Mouse (Mus musculus) cerebellum, postnatal 10 days (tissue): ENCODE data around the gene Dcst1.

ENCODE experiments used
- DNase-seq, 2 experiments: peaks; one replicate each; pipeline ENCODE4 v3.0.0; 2021; ENCODE audit warnings: mixed read lengths in 2 of 2

Dcst1 gene

GRCm38 (mm10) chr3:89360237-89360636 is 4.8 kb downstream of the Dcst1 start:
- peak in 1 of 2 experiments; percentile 3 for DNase-seq

- DNase-seq, result peak in 1 of 2 experiments; percentile 8
Measured at GRCm38 (mm10) chr3:89359630-89360029, 5.4 kb downstream of the Dcst1 start.

GRCm38 (mm10) chr3:89356029-89356428 is 9.0 kb downstream of the Dcst1 start:
- DNase-seq, result peak in 1 of 2 experiments; percentile 2

GRCm38 (mm10) chr3:89355512-89355902 is 9.5 kb downstream of the Dcst1 start:
- DNase-seq, result peak in 1 of 2 experiments; percentile 1

- DNase-seq, result peak; percentile 92 to 96
Measured at GRCm38 (mm10) chr3:89354816-89355511, 10.1 kb downstream of the Dcst1 start.

- peak in 1 of 2 experiments; percentile 8 for DNase-seq
Measured at GRCm38 (mm10) chr3:89351271-89351670, 13.8 kb downstream of the Dcst1 start.

GRCm38 (mm10) chr3:89349869-89350501 is 15.1 kb downstream of the Dcst1 start, which contains the start of gene Adam15:
TSS of gene Adam15 (minus strand) at chr3:89349996.
- DNase-seq, result peak; percentile 97 to 98

- peak; percentile 51 to 57 for DNase-seq
Measured at GRCm38 (mm10) chr3:89348911-89349868, 15.9 kb downstream of the Dcst1 start.

GRCm38 (mm10) chr3:89347916-89348315 is 17.1 kb downstream of the Dcst1 start:
- DNase-seq, result no peak

- DNase-seq, result peak in 1 of 2 experiments; percentile 13
Measured at GRCm38 (mm10) chr3:89346815-89347540, 18.1 kb downstream of the Dcst1 start.

- peak; percentile 50 to 66 for DNase-seq
Measured at GRCm38 (mm10) chr3:89343279-89343678, 21.8 kb downstream of the Dcst1 start.

GRCm38 (mm10) chr3:89341794-89342193 is 23.3 kb downstream of the Dcst1 start:
- DNase-seq, result peak in 1 of 2 experiments; percentile 20

GRCm38 (mm10) chr3:89340465-89340864 is 24.6 kb downstream of the Dcst1 start:
- peak; percentile 95 for DNase-seq

- peak; percentile 82 to 87 for DNase-seq
Measured at GRCm38 (mm10) chr3:89339416-89339815, 25.6 kb downstream of the Dcst1 start.

GRCm38 (mm10) chr3:89337721-89338578 is 27.1 kb downstream of the Dcst1 start, which contains the start of gene Efna4:
TSS of gene Efna4 (minus strand) at chr3:89338028.
- DNase-seq, result peak; percentile 68 to 72

- no peak for DNase-seq
Measured at GRCm38 (mm10) chr3:89337062-89337720, 27.9 kb downstream of the Dcst1 start.

GRCm38 (mm10) chr3:89336529-89336928 is 28.5 kb downstream of the Dcst1 start:
- DNase-seq, result peak in 1 of 2 experiments; percentile 19

GRCm38 (mm10) chr3:89333053-89333452 is 32.0 kb downstream of the Dcst1 start:
- peak; percentile 83 to 86 for DNase-seq

GRCm38 (mm10) chr3:89332476-89332875 is 32.6 kb downstream of the Dcst1 start:
- peak; percentile 73 to 77 for DNase-seq

GRCm38 (mm10) chr3:89332013-89332412 is 33.0 kb downstream of the Dcst1 start:
- DNase-seq, result peak; percentile 25 to 45
